Mouse (Mus musculus) testis, postnatal 14 days (tissue): ENCODE data around the gene Dhx16.

Experiments used
- DNase-seq: peaks from one replicate; pipeline ENCODE4 v3.0.0; 2021; ENCODE audit warnings: low spot score

The Dhx16 gene

DNA sequence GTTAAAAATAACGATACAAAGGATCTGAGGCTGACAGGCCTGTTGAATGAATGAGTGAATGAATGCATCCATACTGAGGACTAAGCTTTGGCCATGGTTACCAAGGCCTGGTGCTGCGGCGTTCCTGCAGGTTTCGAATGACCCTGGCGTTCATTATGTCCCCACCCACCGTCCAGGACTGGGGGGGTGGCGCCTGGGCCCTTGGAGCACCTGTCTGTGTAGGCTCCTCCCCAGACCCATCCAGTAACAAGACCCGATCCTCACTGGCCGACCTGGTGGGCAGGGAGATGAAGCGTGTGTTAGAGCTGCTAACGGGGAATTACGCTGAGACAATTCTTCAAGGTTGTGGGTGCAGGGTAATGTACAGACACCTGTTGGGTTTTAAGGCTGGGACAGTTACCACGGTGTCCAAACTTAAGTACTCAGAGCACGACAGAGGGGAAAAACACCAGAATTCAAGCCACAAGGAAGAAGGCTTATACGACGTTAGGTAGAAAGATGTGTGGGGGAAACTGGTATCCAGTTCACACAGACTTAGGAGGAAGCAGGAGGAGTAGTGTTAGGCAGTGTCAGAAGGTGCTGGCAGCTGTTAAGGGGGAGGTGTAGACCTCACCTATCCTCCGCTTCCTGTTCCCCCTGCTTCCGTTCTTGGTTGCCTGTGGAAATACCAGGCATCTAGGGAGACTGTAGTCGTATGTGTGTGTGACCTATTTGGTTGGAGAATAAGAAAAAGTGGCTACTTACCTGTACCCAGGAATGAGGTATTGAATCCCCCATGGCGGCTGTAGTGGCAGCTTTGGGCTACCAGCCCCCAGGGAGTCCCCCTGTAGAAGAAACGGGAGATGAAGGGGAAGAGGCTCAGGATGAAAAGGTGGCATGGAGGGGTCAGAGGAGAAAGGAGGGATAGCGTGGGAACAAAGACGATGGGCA is 18.3 kb downstream of the Dhx16 start:
- peak; percentile 54 for DNase-seq

DNA sequence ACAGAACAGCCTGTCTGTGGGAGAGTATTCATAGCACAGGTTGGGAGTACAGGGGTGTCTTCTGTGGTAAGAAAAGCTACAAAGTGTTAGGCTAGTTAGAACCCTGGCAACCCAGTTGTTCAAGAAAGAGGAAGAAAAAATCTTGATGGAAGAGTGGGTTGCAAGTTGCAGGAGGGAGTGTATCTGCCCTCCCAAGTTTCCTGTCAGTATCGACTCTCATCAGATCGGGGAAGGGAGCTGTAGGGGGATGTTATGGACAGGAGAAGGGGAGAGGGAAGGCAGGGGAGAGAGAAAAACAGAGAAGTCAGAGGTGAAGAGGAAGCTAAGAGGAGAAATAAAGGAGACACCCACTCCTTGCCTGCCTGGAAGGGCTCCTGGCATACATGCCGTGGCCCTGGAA is 21.0 kb downstream of the Dhx16 start:
- DNase-seq, result no peak

DNA sequence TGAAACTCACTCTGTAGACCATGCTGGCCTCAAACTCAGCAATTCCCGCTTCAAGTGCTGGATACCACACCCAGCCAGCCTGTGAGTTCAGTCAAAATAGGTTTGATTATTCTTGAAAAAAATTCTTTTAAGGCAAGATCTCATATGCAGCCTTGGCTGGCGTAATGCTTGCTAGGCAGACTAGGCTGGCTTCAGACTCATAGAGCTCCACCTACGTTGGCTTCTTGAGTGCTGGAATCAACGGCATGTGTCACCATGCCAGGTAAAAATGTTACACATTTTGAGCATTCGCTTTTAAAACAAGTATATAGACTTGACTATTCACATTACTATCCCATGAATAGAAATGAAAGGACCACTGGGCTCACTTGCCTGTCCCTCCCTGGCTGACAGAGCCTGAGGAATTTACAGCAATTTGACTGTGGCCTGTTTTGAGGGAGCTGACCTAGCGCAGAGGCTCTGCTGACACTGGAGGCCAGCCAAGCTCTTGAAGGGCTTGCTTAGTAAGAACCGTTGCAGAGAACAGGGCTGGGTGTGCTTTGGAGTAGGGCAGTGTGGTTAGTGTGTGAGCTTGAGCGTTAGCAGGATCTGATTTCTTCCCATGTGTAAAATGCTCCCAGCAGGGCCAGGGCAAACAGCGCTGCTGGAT is 23.8 kb downstream of the Dhx16 start:
- DNase-seq, result no peak

DNA sequence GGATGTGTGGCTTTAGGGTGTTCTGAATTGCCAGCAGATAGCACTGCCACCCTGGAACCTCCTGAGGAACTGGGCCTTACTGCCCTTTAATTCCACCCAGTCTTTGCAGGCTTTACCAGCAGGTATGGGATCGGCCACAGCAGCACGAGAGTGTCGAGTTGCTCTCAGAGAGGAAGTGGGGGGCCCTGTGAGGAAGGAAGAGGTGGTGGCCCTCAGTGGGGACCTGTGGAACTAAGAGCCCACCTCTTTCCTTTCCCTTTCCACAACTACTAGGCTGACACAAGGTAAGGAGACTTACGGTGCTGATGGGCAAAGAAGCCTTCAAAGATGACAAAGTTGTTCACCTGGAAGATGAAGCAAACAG is 24.4 kb downstream of the Dhx16 start:
- DNase-seq, result no peak

DNA sequence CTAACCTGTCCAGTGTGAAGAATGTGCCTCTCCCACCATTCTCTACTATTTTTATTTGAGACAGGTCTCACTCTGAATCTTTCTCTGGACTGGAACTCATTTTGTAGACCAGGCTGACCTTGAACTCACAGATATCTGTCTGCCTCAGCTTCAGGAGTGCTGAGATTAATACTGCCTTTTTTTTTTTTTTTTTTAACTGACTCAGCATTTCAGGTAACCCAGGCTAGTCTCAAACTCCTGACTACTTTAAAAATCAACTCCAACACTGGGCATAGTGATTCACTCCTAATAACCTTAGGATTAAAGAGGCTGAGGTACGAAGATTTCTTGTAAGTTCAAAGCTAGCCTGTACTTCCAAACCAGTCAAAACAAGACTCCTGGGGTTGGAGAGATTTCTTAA is 26.0 kb downstream of the Dhx16 start:
- DNase-seq, result no peak

DNA sequence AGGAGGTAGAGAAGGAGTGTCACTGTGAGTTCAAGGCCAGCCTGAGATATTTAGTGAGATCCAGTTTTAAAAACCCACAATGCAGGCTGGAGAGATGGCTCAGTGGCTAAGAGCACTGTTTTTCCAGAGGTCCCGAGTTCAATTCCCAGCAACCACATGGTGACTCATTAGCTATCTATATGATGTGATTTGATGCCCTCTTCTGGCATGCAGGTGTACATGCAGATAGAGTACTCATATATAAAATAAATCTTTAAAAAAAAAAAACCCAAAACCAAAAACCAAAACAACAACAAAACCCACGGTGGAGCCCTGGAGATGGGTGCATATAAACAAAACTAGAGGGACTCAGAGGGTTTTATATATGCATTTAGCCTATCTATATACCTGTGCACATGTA is 28.0 kb downstream of the Dhx16 start:
- DNase-seq, result no peak

DNA sequence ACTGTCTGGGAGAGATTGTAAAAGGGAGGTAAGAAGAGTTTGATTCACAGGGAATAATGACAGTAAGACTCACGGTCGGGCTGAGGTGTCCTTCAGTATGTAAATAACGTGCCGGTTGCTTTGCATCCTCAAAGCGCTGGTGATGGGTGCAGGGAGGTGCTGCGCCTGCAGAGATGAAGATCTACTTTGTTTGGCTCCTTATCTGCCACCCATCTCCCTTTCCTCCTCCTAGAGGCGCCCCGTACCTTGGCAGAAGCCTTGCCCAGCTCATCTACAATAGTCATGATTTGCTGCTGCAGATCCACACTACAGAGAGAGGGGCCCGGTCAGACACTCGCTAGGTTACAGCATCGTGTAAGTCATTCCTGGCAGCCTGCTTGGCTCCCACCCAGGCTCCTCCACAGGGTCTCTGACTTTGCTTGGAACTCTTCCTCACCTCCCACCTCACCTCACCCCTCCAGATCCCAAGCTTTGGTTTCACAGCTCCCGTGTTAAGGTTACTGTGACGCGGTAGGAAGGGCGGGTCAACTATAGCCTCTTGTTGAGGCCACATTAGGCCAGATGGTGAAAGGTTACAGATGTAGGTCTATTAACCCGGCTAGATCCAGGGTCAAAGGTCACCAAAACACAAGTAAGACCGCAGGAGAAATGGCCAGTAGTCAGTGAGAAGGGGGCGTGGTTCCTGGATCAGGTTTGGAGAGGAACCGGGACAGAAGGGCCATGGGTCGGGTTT is 29.7 kb downstream of the Dhx16 start:
- no peak for DNase-seq

DNA sequence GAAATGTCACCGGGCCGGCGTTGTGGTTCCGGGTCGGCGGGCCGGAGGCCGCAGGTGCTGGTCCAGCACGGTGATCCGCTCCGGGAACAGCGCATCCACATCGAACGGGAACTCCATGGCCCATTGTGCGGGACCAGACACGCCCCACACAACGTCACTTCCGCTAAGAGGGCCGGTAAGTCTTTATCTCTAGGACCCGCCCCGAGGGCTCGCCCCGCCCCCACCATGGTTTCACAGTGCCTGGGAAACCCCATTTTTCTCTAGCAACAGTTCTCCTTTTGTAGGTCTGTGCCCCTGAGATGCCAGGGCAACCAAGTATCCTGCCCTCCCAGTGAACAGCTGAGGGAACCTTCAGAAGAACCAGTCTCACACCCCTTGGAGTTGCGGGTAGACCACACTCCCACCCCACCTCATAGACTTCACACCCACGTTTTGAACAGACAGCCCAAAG is 30.3 kb downstream of the Dhx16 start, which contains the start of gene Atat1:
Gene Atat1 (minus strand): TSS at position 157 of the 451 bp plus-strand sequence.
- peak; percentile 89 for DNase-seq

DNA sequence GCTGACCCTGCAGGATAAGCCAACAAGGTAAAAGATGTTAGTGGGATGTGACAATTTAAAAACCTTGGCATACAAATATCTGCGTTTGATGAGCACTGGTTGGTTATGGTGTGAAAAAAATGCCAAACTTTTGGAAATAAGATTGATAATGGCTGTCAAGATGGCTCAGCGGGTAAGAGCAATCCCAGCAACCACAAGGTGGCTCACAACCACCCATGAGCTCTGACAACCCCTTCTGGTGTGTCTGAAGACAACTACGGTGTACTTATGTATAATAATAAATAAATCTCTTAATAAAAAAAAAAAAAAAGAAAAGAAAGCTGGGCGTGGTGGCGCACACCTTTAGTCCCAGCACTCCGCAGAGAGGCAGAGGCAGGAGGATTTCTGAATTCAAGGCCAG is 35.4 kb downstream of the Dhx16 start:
- no peak for DNase-seq

DNA sequence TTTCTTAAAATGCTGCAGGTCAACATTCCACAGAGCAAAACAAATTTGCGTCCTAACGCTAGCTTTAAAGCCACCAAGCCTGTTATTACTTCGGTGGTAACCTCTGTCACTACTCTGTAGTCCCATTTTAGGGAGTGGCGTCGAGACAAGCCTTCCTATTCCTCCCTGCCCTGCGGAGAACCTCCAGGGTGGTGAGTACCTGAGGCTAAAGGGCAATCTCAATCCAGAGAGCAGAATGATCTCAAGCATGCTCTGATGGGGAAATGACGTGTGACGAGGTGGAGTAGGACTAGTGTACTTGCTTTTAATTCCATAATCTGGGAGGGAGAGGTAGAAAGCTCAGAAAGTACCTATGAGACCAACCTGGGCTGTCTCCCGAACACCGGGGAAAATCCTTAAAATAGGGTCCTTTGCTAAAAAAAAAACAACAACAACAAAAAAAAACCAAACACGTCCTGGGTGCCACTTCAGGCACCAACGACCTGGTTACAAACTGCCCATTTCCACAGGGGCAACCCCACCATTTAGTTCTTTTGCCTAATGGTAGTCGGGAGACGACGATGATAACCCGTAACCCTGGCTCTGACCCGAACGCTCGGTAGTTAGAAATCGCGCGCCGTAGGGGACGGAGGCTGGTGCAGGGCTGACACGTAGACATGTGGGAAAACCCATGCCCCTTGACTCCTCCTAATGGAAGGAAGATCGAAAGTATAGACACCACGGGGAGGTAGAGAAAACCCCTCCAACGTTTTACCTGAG is 36.1 kb downstream of the Dhx16 start:
- DNase-seq, result no peak

DNA sequence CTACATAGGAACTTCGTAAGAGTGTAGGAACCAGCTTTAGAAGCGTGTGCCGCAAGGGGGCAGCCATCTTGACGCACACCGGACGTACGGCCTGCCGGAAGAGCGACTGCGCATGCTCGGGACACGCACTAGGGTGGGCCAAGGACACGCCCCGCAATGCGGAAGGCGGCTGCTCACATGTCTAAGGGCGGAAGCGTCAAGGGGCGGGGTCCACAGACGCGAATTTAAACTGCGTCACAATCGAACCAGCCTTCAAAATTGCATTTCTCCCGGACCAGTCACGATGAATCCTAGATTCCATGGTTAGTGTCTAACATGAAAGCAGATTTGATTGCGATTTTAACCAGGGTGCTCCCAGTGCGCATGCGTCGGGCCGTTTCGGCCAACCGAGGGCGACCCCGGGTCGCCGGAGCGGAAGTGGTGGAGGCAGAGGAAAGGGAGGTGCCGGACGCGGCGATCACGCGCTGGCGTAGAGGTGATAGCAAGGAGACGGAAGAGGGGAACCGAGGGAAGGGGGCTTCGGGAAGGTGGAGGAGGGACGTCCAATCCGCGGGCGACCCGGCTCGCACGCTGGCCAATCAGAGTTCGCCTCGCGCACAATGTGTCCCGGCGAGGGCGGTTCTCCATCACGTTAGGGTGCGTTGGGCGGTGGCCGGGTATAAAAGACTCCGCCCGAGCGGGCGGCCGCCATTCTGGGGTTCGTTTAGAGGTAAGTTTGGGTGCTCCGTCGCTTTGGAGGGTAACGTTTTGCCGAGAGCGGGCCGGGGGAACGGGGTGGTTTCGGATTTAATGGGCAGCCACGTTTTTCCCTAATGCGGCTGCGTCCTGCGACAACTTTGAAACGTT is 36.9 kb downstream of the Dhx16 start, which contains the start of the genes Mrps18b and Ppp1r10:
Gene Mrps18b (minus strand): TSS at position 93 of the 846 bp plus-strand sequence.
Gene Ppp1r10 (plus strand): TSS at position 138 of the 846 bp plus-strand sequence.
- peak; percentile 100 for DNase-seq

DNA sequence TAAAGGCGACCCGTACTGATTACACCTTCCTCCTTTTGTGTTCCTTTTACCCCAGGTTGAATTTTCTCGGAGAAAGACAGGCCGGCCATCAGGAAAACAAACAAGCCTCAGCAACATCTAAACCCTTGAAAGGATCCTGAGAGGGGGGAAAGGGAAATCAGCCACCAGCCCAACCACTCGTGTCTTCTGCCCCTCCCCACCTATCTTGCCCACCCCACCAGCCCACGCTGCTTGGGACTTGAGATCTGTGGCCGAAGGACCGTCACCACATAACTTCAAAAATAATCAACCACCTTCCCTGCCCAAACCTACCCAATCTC is 37.5 kb downstream of the Dhx16 start:
- no peak for DNase-seq

DNA sequence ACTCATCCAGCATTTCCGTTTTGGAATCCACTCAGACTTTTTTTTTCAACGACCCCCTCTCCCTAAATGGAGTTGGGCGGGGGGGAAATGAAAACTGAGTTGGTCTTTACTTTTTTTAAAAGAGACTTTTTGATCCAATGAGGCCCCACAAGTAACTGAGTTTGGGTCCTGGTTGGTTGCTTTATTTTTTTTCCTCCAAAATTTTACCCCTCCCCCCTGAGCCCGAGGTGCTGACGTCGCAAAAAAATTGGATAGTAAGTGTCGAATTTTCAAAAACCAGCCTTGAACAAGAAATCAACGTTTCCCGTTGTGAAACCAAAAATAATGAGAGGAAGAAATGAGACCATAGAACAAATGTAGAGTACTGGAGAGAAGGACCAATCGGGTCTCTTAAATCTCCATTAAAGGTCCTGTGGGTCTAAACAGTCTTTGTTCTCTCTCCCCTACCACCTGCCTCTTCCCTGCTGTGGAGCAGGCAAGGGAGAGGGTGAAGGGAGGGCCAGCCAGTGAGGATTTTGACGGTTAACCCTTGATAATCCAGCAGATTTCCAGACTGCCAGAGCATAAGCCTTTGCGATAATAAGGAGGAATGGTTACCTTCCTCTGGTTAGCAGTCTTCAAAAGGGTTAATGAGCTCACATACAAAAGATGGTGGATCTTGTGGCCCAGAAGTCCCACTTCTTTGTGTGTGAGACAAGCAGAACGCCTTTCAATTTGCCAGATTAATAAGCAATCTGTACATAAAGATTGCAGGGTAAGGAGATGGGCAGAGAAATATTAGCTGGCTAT is 38.0 kb downstream of the Dhx16 start:
- peak; percentile 54 for DNase-seq

DNA sequence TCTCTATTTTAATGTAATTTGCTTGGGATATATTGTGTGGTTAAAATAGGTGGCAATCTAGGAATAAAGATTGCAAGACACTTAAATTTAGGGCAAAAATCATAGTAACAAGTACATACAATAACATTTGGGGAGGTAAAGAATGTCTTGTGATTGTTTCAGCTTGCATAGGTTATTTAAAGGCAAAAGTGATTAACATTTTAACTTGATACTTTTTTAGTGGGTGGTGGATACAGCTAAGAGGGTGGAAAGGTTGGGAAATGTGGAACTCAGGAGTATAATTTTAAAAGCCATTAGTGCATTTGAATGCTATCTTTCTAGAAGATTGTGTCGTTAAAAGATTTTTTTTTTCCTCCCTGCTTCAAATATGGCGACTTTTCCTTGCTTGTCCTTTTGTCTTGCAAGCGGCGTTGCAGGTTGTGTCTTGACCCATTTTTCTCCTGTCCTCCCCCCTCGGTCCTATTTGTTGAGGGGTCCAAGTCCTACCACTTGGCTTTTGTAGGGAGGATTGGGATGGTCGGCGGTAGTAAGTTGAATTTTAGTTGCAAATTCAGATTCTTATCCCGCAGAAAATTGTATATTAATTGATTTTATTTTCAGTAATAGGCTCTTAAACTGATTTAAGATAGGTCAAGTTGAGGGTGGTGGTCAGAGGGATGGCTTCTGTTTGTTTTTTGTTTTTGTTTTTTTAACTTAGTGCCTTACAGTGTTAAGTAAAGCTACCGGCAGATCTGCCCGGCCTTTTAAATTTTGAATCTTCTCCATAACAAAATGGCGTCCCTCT is 38.8 kb downstream of the Dhx16 start:
- DNase-seq, result no peak

DNA sequence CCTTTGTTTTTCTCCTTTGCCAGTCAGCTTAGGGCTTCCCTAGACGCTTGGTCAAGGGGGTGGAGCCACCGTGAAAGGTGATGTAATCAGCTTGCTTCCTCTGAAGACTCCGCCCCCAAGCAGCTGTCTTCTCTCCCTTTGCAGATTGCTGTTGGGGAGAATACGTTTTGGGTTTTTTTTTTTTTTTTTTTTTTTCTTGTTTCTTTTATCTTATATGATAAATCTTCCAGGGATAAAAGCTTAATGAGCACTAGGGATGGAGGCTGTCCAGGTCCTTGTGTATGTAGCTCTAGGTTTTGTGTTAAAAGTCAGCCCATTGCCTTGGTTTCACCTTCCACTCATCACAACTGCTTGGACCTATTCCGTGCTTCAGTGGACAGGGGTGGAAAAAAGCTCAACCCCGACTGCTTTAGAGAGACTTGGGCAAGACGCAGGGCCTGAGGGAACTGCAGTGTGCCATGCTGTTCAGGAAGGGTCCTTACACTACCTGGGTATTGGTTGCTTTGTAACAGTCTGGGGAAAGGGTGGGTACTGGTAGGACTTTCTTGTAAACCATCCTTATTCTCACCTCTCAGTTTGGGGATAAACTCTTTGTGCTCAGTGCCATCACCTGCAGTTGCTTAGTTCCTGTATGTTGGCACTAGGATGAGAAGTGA is 39.6 kb downstream of the Dhx16 start:
- peak; percentile 92 for DNase-seq

DNA sequence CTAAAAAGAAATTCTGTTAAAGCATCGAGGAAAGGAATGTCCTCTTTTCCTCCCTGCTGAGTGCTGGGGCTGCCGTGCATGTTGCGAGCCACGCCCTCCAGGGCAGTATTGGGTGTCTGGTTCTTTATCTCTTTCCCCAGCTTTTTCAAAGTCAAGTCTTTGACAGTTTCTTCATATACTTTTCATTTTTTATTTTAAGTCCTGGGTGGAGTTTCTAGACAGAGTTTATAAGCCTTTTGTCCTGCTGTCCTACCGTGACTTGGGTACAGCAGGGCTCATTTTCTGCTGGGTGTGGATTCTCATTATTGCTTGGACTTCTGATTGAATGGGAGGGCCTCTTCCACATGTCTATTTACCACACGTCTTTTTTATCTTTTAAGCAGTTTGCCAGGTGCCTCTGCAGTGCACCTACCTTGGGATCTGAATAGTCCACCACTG is 40.3 kb downstream of the Dhx16 start:
- no peak for DNase-seq

DNA sequence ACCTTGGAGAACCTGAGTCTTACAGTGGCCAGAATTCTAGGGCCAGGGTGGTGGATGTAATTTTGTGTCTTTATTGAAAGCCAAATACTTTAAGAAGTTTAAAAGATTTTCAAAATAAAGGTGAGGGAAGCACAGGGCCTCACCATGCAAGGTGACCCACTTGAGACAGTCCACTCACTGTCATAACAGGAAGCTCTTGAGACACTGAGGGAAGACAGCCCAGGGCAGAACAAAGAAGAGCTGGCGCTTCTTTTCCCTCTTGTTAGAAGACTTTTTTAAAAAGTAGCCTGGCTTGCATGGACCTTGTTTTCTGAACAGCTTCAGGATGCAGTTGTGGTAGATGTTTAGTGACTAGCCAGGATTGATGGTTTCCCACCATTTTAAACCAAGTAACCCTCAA is 40.8 kb downstream of the Dhx16 start:
- DNase-seq, result no peak

DNA sequence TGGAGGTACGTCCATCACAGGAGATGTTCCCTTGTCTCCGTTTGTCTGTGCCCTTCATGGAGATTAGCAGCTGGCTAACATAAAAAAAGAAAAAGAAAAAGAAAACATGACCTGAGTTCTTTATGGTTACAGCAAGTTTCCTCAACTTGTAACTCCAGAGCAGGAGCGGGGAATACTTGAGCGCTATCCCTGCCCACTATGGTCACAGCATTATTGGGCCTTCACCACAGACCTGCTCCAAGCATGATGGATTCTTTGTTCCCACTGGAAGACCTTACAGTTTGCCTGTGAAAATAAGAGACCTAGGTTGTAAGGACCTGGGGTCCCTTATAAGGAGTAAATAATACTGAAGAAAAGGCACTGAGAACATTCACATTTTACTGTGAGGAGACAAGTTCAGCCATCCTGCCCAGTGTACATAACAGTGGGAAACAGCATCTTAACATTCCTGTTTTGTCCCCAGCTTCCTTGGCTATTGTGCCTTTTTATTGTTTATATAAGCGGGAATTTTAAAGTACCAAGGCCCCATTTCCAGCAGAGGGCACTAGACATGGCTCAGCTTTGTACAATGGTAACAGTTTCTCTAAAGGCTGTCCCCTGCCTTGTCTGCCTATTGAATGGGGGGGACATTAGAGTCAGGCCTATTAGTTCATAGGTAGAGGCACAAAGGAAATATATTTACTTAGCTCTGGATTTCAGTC is 41.4 kb downstream of the Dhx16 start:
- no peak for DNase-seq
